Mouse (Mus musculus) CH12.LX (cell line): Measurements from ENCODE around the gene Mmp23. TPM values are rescaled to one million over a fixed set of nuclear protein-coding genes. Genes with fewer than 3 reads are reported as not detected.
A peak's percentile ranks its signal among the peaks of the same experiment; 100 is the strongest.

Source experiments
- DNase-seq: peaks from one replicate; pipeline ENCODE4 v3.0.0-alpha.2; 2013; ENCODE audit errors: extremely low read depth
- H3K27ac ChIP-seq: 2 replicates; pipeline ENCODE4 v1.5.1; 2012; ENCODE audit warnings: low read depth, mild to moderate bottlenecking, control low read depth, moderate library complexity; ENCODE audit not compliant: insufficient read depth
- H3K27me3 ChIP-seq: replicated peaks from 2 replicates; pipeline ENCODE3; 2012; ENCODE audit warnings: inconsistent platforms
- H3K36me3 ChIP-seq, 2 experiments: replicated peaks in 1 of 2; 2 replicates each; pipeline versions ENCODE3 to v1.6.1; 2012; ENCODE audit warnings: inconsistent platforms in 1 of 2, low read length in 1 of 2, mild to moderate bottlenecking in 1 of 2, mixed read lengths in 1 of 2, moderate library complexity in 1 of 2; ENCODE audit not compliant: control insufficient read depth in 1 of 2, insufficient read depth in 1 of 2
- H3K4me1 ChIP-seq, 2 experiments: 2 replicates each; pipeline ENCODE4 v1.6.1; 2012; ENCODE audit warnings: inconsistent platforms in 1 of 2, moderate library complexity in 1 of 2; ENCODE audit not compliant: insufficient read depth in 2 of 2, control insufficient read depth in 1 of 2
- H3K4me2 ChIP-seq: 2 replicates; pipeline ENCODE4 v1.6.1; 2012; ENCODE audit warnings: low read depth, mild to moderate bottlenecking, control low read depth; ENCODE audit not compliant: poor library complexity, insufficient read depth, severe bottlenecking
- H3K4me3 ChIP-seq, 3 experiments: fragments of 150-350 bp in 1 of 3; sonication (generic) in 1 of 3; replicated peaks in 1 of 3; 2 replicates each; pipeline versions ENCODE3 to v1.5.1; 2011 to 2012; ENCODE audit warnings: low read depth in 2 of 3, low read length in 2 of 3, mild to moderate bottlenecking in 2 of 3, moderate library complexity in 2 of 3, control low read depth in 1 of 3, improper control_type of control experiment in 1 of 3, inconsistent platforms in 1 of 3, mixed read lengths in 1 of 3; ENCODE audit not compliant: poor library complexity in 1 of 3
- H3K79me2 ChIP-seq: replicated peaks from 2 replicates; pipeline ENCODE4 v1.6.1; 2012; ENCODE audit warnings: mild to moderate bottlenecking, moderate library complexity; ENCODE audit not compliant: control insufficient read depth, poor library complexity, insufficient read depth, severe bottlenecking; ENCODE audit errors: extremely low read depth
- H3K9ac ChIP-seq: 2 replicates; pipeline ENCODE4 v1.6.1; 2012; ENCODE audit warnings: low read depth, mild to moderate bottlenecking, control low read depth, moderate library complexity; ENCODE audit not compliant: insufficient read depth
- H3K9me3 ChIP-seq: replicated peaks from 2 replicates; pipeline ENCODE3; 2012; ENCODE audit warnings: low read length, inconsistent platforms, mixed read lengths
- CHD1 ChIP-seq: IDR thresholded peaks from 2 replicates; pipeline ENCODE4 v1.6.1; 2012; ENCODE audit warnings: low read depth, low read length, improper control_type of control experiment, inconsistent platforms
- CHD2 ChIP-seq: IDR thresholded peaks from 2 replicates; pipeline ENCODE4 v1.6.1; 2011; ENCODE audit warnings: low read length, improper control_type of control experiment
- CTCF ChIP-seq, 2 experiments: IDR thresholded peaks in 1 of 2; conservative IDR thresholded peaks in 1 of 2; 2 replicates each; pipeline ENCODE4 v1.5.1; 2011 to 2012; ENCODE audit warnings: low read depth in 2 of 2, low read length in 2 of 2, improper control_type of control experiment in 1 of 2, inconsistent platforms in 1 of 2, mild to moderate bottlenecking in 1 of 2, moderate library complexity in 1 of 2
- E2F4 ChIP-seq: IDR thresholded peaks from 2 replicates; pipeline ENCODE4 v1.6.1; 2011; ENCODE audit warnings: low read depth, low read length, improper control_type of control experiment; ENCODE audit not compliant: insufficient replicate concordance
- EP300 ChIP-seq: IDR thresholded peaks from 2 replicates; pipeline ENCODE4 v1.6.1; 2011; ENCODE audit warnings: low read length, improper control_type of control experiment
- HCFC1 ChIP-seq: IDR thresholded peaks from 2 replicates; pipeline ENCODE4 v1.6.1; 2012; ENCODE audit warnings: low read depth, mild to moderate bottlenecking, inconsistent platforms, low read length, improper control_type of control experiment
- IRF4 ChIP-seq: IDR thresholded peaks from 2 replicates; pipeline ENCODE4 v1.6.1; 2014; ENCODE audit warnings: low read depth, mild to moderate bottlenecking, inconsistent platforms, low read length, improper control_type of control experiment
- JUND ChIP-seq: conservative IDR thresholded peaks from 2 replicates; pipeline ENCODE4 v1.6.1; 2011; ENCODE audit warnings: low read depth, low read length, improper control_type of control experiment
- MAFK ChIP-seq: IDR thresholded peaks from 2 replicates; pipeline ENCODE4 v1.6.1; 2011; ENCODE audit warnings: low read length, improper control_type of control experiment; ENCODE audit not compliant: insufficient replicate concordance
- MAZ ChIP-seq: IDR thresholded peaks from 2 replicates; pipeline ENCODE4 v1.6.1; 2012; ENCODE audit warnings: low read depth, mild to moderate bottlenecking, inconsistent platforms, low read length, improper control_type of control experiment, moderate library complexity
- MXI1 ChIP-seq: IDR thresholded peaks from 2 replicates; pipeline ENCODE4 v1.6.1; 2011; ENCODE audit warnings: mild to moderate bottlenecking, low read depth, low read length, improper control_type of control experiment
- MYC ChIP-seq: IDR thresholded peaks from 2 replicates; pipeline ENCODE4 v1.6.1; 2011; ENCODE audit warnings: low read depth, mild to moderate bottlenecking, improper control_type of control experiment, low read length
- POLR2A ChIP-seq: IDR thresholded peaks from 2 replicates; pipeline ENCODE4 v1.6.1; 2011; ENCODE audit warnings: low read depth, mild to moderate bottlenecking, improper control_type of control experiment, low read length
- RAD21 ChIP-seq: IDR thresholded peaks from 2 replicates; pipeline ENCODE4 v1.6.1; 2011; ENCODE audit warnings: low read depth, mild to moderate bottlenecking, low read length, improper control_type of control experiment, moderate library complexity
- RCOR1 ChIP-seq: conservative IDR thresholded peaks from 2 replicates; pipeline ENCODE4 v1.6.1; 2012; ENCODE audit warnings: low read depth, mild to moderate bottlenecking, inconsistent platforms, low read length, improper control_type of control experiment
- SIN3A ChIP-seq: IDR thresholded peaks from 2 replicates; pipeline ENCODE4 v1.6.1; 2012; ENCODE audit warnings: low read length, improper control_type of control experiment, inconsistent platforms
- SMC3 ChIP-seq: IDR thresholded peaks from 2 replicates; pipeline ENCODE4 v1.6.1; 2011; ENCODE audit warnings: low read depth, low read length, improper control_type of control experiment
- TCF12 ChIP-seq: IDR thresholded peaks from 2 replicates; pipeline ENCODE4 v1.6.1; 2014; ENCODE audit warnings: low read depth, mild to moderate bottlenecking, inconsistent platforms, low read length, improper control_type of control experiment
- USF1 ChIP-seq: IDR thresholded peaks from 2 replicates; pipeline ENCODE4 v1.6.1; 2014; ENCODE audit warnings: low read depth, mild to moderate bottlenecking, inconsistent platforms, low read length, improper control_type of control experiment
- ZKSCAN1 ChIP-seq: IDR thresholded peaks from 2 replicates; pipeline ENCODE4 v1.6.1; 2012; ENCODE audit warnings: low read depth, inconsistent platforms, low read length, improper control_type of control experiment, borderline replicate concordance
- ZNF384 ChIP-seq: IDR thresholded peaks from 2 replicates; pipeline ENCODE4 v1.6.1; 2012; ENCODE audit warnings: low read depth, low read length, improper control_type of control experiment, inconsistent platforms
- dilution Hi-C: fragments of 300-500 bp; cut with MboI; formaldehyde crosslinking; loops from 2 replicates; pipeline ENCODE4 v1.14.3; 2020; ENCODE audit warnings: low sequenced_read_pairs; ENCODE audit not compliant: extremely low pct_unique_long_range_greater_than_20kb, extremely low pct_ligation_motif_present
- in situ Hi-C: fragments of 300-500 bp; cut with MboI; formaldehyde crosslinking; loops from 3 replicates; pipeline ENCODE4 v1.14.3; 2019; ENCODE audit warnings: low sequenced_read_pairs, low pct_ligation_motif_present, low pct_unique_long_range_greater_than_20kb, mixed read lengths
- polyA plus RNA-seq: library from polyadenylated mRNA; unstranded; fragments of >175 nt; gene quantifications from 2 replicates; pipeline ENCODE4 v1.2.1, GENCODE M21; 2012; ENCODE audit warnings: low read depth; ENCODE audit not compliant: insufficient read length
- total RNA-seq, 2 experiments: library from RNA; depleted of rRNA; stranded (reverse); fragments of 300-350 nt in 1 of 2; fragments of >200 nt in 1 of 2; gene quantifications; 2 replicates each; pipeline ENCODE4 v1.2.3; 2012 to 2014

The Mmp23 gene
- total RNA-seq (2012; rRNA removed) (3.3 and 7.9 TPM in 2 replicates), total RNA-seq (2014; rRNA removed) (0.74 and 1.1 TPM in 2 replicates), polyA plus RNA-seq (0.95 and 2.0 TPM in 2 replicates)

- peaks cover 3 to 5% of the 10 kb centered on the region in 2 experiments; a peak in 3 of 4 replicates for H3K4me1 ChIP-seq
- H3K79me2 ChIP-seq, result no peaks in the 10 kb centered on the region
- H3K36me3 ChIP-seq, result peaks cover 96 to 100% of the 10 kb centered on the region in 2 experiments
- in situ Hi-C loops, result no loop called here
- no peak within 1 kb of the TSS for H3K4me3 ChIP-seq
- H3K27me3 ChIP-seq, result no peaks in the 10 kb centered on the region
- no peak for TF ChIP-seq CTCF (conservative IDR thresholded peaks at IDR 0.05 in 1 of 2, IDR thresholded peaks at IDR 0.05 in 1 of 2; ENCODE audit: low read depth in 2 of 2, low read length in 2 of 2)
- no peak for TF ChIP-seq JUND
- TF ChIP-seq IRF4, result no peak
- no peak for TF ChIP-seq CHD1
- no peak for TF ChIP-seq SIN3A
- no peak for TF ChIP-seq E2F4
- TF ChIP-seq USF1, result no peak
- TF ChIP-seq MAZ, result no peak
- TF ChIP-seq CHD2, result no peak
- TF ChIP-seq ZNF384, result no peak
- no peak for TF ChIP-seq HCFC1
- TF ChIP-seq MYC, result no peak
- TF ChIP-seq EP300, result no peak
- no peak for TF ChIP-seq MAFK
- no peak for TF ChIP-seq RCOR1
- H3K4me2 ChIP-seq, result no peak within 1 kb of the TSS
- H3K27ac ChIP-seq, result no peak within 1 kb of the TSS
- no peaks in the 10 kb centered on the region for H3K9me3 ChIP-seq
- no peak for DNase-seq
- no peak within 1 kb of the TSS for H3K9ac ChIP-seq
- dilution Hi-C loops, result no loop called here
These were observed at the start of gene Mmp23 for GRCm38 (mm10) chr4:155653086-155653450. Mmp23 (minus strand) TSS chr4:155653384.

- H3K9me3 ChIP-seq, result no peaks in the 10 kb centered on the region
- H3K4me3 ChIP-seq, result no peak overlapping the region
- no peak overlapping the region for H3K9ac ChIP-seq
- dilution Hi-C loops, result no loop called here
- H3K4me1 ChIP-seq, result peaks cover 11 to 31% of the 10 kb centered on the region in 2 experiments
- in situ Hi-C loops, result no loop called here
- no peak overlapping the region for H3K27ac ChIP-seq
- H3K4me2 ChIP-seq, result no peak overlapping the region
- peaks cover 2% of the 10 kb centered on the region for H3K79me2 ChIP-seq
- DNase-seq, result no peak
- peaks cover 2% of the 10 kb centered on the region for H3K27me3 ChIP-seq
- H3K36me3 ChIP-seq, result no peaks in the 10 kb centered on the region
- TF ChIP-seq JUND (no peak), RAD21 (peak; percentile 81), TCF12 (no peak), CTCF (conservative IDR thresholded peaks at IDR 0.05 in 1 of 2, IDR thresholded peaks at IDR 0.05 in 1 of 2; ENCODE audit: low read depth in 2 of 2, low read length in 2 of 2) (peak; percentile 69 to 84), SMC3 (peak; percentile 66), POLR2A (no peak), MXI1 (no peak), ZKSCAN1 (no peak), E2F4 (no peak), EP300 (no peak)
These were observed 47.2 kb upstream of the Mmp23 start for GRCm38 (mm10) chr4:155700425-155700824.
